Mouse (Mus musculus) small intestine, adult 2 months (tissue): ENCODE measurements at regions not wholly inside any gene's neighbourhood (a gene's known extent, or its start where the extent isn't known, plus 50 kb on each side); places are given as distances from the start of the nearest gene placed in this dataset.

Source experiments
- CTCF ChIP-seq: fragments of 200-500 bp; IDR thresholded peaks from 2 replicates; pipeline ENCODE4 v1.5.1; 2012; ENCODE audit warnings: low read depth, mild to moderate bottlenecking, control low read depth, inconsistent platforms, low read length, moderate library complexity, mixed read lengths; ENCODE audit not compliant: insufficient replicate concordance, insufficient read length; ENCODE audit errors: extremely low read depth
- POLR2A ChIP-seq: fragments of 200-500 bp; IDR thresholded peaks from 2 replicates; pipeline ENCODE4 v1.6.1; 2012; ENCODE audit warnings: low read depth, mild to moderate bottlenecking, control low read depth, inconsistent platforms, low read length, moderate library complexity

DNA sequence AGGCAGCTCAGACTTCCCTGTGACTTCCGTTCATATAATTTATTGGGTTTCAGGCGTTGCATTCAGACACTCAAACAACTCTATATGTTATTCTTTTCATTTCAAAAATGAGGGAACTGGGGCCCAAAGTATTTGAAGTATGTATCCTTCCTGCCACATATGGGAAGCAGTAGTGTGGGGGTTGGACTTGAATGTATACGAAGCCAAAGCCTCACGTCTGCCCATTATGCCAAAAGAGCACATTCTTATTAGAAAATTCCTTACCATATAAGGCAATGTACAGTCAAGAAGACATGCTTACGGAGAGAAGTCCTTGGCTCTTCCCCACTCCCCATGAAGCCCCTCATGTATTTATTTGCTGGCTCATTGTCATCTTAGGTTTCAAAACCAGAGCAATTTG, 97.4 kb downstream of the Evx1 start:
- no peak for TF ChIP-seq POLR2A
- no peak for TF ChIP-seq CTCF
